Mouse (Mus musculus) cerebellum, adult 2 months (tissue): ENCODE measurements around the gene Cysltr2.

Source experiments
- CTCF ChIP-seq: fragments of 200-500 bp; IDR thresholded peaks from 2 replicates; pipeline ENCODE4 v1.5.1; 2011; ENCODE audit warnings: low read depth, mild to moderate bottlenecking, control low read depth, low read length, moderate library complexity, borderline replicate concordance; ENCODE audit not compliant: insufficient read depth
- POLR2A ChIP-seq: fragments of 200-500 bp; IDR thresholded peaks from 2 replicates; pipeline ENCODE4 v1.6.1; 2011; ENCODE audit warnings: low read length, control low read depth, borderline replicate concordance; ENCODE audit not compliant: insufficient read depth

- TF ChIP-seq CTCF (no peak), POLR2A (no peak)
These were observed at the start of gene Cysltr2 for GRCm38 (mm10) chr14:73048937-73049336.
